Mouse (Mus musculus) naive thymus-derived CD4-positive, alpha-beta T cell, adult 2 months (primary cell): ENCODE data around the gene Cmpk1.
A peak's percentile ranks its signal among the peaks of the same experiment; 100 is the strongest.
"Not testable (repeated sequence)": the region's sequence is repeated elsewhere in the genome, so short reads cannot be mapped to it uniquely, and the experiment has no call there.

Experiments
- DNase-seq: peaks from one replicate; pipeline ENCODE4 v3.0.0-alpha.2; 2011; ENCODE audit warnings: low read depth

Cmpk1 gene

GRCm38 (mm10) chr4:114986591-114987432, at the start of gene Cmpk1:
Gene Cmpk1 (minus strand): TSS chr4:114987241.
- DNase-seq, result peak; percentile 89

GRCm38 (mm10) chr4:115035043-115035442, 48.0 kb upstream of the Cmpk1 start:
- no peak for DNase-seq

DNA sequence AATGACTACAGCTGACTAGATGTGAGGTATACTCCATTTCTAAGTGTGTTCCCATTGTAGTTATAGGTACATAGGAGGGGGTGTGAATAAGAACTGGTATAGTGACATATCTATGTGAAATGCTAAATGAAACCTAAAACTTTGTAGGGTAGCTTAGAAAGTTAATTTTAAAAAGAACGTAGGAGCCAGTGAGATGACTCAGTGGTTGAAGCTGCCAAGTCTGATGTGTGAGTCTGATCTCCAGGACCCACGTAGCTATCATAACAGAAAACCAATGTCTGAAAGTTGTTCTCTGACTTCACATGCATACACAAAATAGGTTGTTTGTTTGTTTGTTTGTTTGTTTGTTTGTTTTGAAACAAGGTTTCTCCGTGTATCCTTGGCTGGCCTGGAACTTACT, 33.0 kb upstream of the Cmpk1 start:
- DNase-seq, result no peak

DNA sequence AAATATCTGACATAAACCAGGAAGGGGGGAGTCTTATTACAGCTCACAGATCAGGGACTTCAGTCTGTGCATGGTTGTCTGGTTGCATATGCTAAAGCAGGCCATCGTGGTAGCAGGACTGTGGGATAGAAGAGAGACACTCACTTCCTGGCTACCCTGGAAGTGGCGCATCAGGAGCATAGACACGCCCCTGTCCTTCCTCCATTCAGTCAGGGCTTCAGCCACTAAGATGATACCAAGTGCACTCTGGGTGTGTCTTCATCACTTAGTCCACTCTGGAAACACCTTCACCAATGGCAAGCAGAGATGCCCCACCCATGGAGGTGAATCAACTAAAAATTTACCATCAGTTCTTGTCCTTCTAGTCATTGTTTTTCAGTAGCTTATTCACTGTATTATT, 27.2 kb upstream of the Cmpk1 start:
- no peak for DNase-seq

- no peak for DNase-seq
Measured at GRCm38 (mm10) chr4:115000429-115000795, 13.4 kb upstream of the Cmpk1 start.

GRCm38 (mm10) chr4:114999773-115000428, 12.9 kb upstream of the Cmpk1 start, which contains the start of gene Stil:
Gene Stil (plus strand): TSS chr4:115000159.
- peak; percentile 96 for DNase-seq

- no peak for DNase-seq
Measured at GRCm38 (mm10) chr4:114999445-114999772, 12.4 kb upstream of the Cmpk1 start.

- peak; percentile 85 for DNase-seq
Measured at GRCm38 (mm10) chr4:114997051-114997450, 10.0 kb upstream of the Cmpk1 start.

DNA sequence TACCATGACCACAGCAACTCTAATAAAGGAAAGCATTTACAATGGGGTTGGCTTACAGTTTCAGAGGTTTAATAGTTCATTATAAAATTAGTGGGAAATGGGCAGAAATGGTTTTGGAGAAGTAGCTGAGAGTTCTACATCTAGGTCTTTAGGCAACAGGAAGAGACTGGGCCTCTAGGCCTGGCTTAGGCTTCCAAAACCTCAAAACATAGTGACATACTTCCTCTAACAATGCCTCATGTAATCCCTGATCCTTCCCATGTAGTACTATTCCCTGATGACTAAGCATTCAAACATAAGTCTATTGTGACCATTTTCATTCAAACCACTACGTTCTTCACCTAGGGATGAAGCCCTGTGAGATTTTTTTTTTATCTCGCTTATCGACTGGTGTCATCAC, 7.2 kb upstream of the Cmpk1 start:
- DNase-seq, result no peak

DNA sequence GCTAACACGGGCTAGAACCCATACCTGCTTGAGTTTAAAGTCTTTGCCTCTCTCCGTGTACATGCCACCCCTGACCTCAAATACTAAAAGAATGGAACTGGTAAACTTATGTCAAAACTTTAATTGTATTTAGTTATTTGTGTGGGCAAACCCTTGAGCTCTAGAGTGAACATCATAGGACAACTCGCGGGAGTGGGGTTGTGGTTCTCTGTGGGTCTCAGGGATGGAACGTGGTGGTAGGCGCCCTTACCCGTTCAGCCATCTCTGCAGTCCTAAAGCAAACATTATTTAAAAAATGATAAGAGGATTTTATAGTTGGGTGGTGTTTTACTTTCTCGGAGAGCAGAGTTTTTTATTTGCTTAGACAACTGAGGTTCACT, 840 bp downstream of the Cmpk1 start:
- DNase-seq, result no peak

DNA sequence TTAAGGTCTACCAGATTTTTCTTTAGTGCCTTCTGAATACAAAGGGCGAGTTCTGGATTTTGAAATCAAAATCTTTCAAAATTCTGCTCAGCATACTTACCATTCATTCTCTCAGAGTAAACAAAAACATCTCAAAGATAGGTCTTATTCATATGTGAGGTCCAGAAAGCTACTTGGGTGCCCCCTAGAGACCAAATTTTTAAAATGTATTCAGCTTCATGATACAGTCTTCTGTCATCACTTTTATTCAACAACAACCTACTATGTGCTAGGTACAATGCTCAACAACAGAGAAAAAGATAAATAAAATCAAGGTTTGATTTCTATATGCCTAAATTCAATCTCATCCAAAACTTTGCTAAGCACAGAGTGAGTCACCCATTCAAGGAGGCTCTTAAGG, 4.0 kb downstream of the Cmpk1 start:
- DNase-seq, result peak; percentile 60

DNA sequence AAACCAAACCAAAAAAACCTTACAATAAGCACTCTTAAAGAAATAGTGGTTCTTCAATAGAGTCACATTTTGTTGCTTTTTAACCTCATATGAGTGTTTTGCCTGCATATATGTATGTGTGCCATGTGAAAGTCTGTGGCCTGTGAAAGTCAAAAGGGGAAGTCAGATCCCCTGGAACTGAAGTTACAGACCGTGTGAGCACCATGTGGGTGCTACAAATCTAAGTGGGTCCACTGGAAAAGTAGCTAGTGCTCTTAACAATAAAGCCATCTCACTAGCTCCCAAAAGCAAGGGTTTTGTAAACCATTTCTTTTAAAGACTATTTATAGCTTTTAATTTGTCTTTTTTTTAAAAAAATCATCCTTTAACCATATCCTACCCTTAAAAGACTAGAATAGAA, 4.4 kb downstream of the Cmpk1 start:
- DNase-seq, result no peak

GRCm38 (mm10) chr4:114973229-114973740, 13.8 kb downstream of the Cmpk1 start:
- DNase-seq, result no peak

DNA sequence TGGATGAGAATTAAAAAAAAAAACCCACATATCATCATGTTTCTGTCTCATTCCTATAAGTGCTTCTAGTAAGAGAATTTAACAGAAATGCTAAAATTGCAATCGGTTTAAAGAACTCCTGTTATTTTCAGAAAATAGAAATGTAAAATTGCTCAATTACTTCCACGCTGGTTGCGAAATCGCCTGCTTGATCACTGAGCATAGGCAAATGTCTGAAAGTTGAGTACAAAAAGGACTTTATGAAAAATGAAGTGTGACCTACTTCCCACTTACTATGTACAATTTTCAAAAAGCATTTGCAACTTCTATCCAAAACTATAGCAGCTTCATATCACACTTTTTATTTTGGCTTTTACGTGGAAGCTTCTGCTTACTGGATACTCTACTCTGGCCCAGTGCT, 16.3 kb downstream of the Cmpk1 start:
- DNase-seq, result no peak

GRCm38 (mm10) chr4:114960881-114961280, 26.2 kb downstream of the Cmpk1 start:
- DNase-seq, result not testable (repeated sequence)

- no peak for DNase-seq
Measured at GRCm38 (mm10) chr4:114959533-114959932, 27.5 kb downstream of the Cmpk1 start.

- no peak for DNase-seq
Measured at GRCm38 (mm10) chr4:114958786-114959185, 28.3 kb downstream of the Cmpk1 start.

- no peak for DNase-seq
Measured at GRCm38 (mm10) chr4:114958231-114958630, 28.8 kb downstream of the Cmpk1 start.

DNA sequence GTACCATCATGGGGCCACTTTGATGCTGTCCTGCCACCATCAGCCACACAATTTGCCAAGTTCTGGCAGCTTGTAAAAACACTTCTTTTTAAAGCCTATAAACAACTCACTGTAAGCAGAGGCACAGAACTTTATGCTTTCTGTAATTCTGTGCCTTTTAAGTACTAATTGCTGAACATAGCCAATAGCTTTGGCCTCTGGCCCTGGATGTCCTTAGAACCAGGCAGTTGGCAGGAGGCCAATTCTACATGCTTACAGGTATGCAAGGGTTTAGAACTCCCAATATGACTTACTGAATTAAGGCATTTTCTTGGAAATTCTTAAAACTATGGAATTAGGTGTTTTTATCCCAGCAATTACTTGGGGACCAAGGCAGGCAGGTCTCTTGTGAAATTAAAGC, 29.6 kb downstream of the Cmpk1 start:
- no peak for DNase-seq

DNA sequence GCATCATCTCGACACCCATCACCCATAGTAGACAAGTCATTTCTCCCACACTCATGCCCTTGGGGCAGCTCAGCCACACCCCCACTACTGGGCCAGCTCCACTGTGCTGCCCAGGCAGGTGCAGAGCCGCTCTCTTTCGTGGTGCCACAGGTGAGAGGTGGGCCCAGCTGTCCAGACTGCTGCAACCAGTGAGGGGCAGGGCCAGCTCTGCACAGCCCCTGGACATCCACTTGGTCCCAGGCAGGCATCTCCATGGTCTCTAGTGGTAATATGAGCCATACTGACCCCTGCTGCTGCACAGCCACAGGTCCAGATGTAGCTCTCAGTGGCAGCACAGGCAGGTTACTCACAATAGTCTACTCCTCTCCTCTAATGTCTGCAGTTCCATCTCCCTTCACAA, 33.9 kb downstream of the Cmpk1 start:
- DNase-seq, result no peak

DNA sequence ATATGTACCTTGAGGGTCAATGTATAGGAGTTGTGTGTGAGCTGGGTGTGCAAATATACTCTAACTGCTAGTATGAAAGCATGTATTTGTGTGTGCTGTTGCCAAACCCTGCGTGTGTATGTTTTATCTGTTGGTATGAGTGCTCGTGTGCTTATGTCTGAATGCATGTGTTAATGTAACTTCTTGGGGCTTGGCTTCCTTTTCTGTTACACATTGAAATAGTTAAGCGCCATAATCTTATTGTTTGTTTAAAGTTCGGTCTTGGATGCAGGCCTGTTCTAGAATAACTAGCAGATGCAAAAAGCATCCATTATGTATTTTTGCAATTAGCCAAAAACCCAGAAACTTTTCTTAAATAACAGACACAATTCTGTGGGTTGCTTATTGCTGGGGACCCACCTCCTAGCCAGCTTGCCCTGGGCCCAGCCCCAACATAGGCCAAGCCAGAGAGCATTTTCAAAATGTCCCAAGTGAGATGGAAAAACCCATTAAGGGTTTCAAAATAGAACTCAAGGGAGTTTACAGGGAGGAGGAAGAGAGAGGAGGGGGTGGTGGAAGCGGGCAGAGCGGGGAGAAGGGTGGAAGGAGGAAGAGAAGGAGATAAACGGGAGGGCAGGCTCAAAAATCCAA, 39.1 kb downstream of the Cmpk1 start:
- no peak for DNase-seq

DNA sequence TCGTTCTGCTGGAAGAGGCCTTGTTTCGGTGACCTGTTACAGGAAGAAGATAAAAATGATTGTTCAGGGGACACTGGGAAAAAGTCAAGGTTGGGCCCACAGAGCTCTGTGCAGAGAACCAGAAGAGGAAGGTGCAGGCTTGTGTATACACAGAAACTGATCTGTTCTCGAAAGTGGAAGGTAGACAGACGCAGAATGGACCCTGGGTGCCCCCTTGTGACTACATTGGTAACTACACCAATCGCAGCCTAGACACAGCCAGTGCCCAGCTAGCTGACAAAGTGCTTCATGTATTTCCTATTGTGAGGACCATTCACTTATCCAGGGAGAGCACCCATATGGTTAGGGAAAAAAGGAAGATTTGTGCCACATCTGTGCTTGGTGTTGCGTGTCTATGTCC, 39.6 kb downstream of the Cmpk1 start:
- peak; percentile 71 for DNase-seq

DNA sequence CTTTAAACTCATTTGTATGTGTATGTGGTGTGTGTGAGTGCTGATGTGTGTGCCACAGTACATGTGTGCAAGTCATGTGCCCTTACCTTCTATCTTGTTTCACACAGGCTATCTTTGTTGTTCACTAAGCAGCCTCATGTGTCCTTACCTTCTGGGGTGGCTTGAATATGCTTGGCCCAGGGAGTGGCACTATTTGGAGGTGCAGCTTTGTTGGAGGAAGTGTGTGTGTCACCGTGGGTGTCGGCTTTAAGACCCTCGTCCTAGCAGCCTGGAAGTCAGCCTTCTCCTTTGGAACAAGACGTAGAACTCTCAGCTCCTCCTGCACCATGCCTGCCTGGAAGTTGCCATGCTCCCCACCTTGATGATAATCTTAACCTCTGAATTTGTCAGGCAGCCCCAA, 40.6 kb downstream of the Cmpk1 start:
- no peak for DNase-seq
